Mouse (Mus musculus) thymus, postnatal 0 days (tissue): ENCODE measurements around the gene Cnih4. TPM values are rescaled to one million over a fixed set of nuclear protein-coding genes. Genes with fewer than 3 reads are reported as not detected.
A peak's percentile ranks its signal among the peaks of the same experiment; 100 is the strongest.

Experiments used
- DNase-seq: peaks from one replicate; pipeline ENCODE4 v3.0.0-alpha.2; 2015; ENCODE audit warnings: low spot score
- polyA plus RNA-seq: library from polyadenylated mRNA; unstranded; fragments of >200 nt; fragmentation: Nextera tagmentation; extraction: Ambion mirVana; gene quantifications from 2 replicates; pipeline ENCODE4 v1.2.1, GENCODE M21; 2015

Cnih4 gene
- 90.9 and 91.7 TPM in 2 replicates for polyA plus RNA-seq

DNA sequence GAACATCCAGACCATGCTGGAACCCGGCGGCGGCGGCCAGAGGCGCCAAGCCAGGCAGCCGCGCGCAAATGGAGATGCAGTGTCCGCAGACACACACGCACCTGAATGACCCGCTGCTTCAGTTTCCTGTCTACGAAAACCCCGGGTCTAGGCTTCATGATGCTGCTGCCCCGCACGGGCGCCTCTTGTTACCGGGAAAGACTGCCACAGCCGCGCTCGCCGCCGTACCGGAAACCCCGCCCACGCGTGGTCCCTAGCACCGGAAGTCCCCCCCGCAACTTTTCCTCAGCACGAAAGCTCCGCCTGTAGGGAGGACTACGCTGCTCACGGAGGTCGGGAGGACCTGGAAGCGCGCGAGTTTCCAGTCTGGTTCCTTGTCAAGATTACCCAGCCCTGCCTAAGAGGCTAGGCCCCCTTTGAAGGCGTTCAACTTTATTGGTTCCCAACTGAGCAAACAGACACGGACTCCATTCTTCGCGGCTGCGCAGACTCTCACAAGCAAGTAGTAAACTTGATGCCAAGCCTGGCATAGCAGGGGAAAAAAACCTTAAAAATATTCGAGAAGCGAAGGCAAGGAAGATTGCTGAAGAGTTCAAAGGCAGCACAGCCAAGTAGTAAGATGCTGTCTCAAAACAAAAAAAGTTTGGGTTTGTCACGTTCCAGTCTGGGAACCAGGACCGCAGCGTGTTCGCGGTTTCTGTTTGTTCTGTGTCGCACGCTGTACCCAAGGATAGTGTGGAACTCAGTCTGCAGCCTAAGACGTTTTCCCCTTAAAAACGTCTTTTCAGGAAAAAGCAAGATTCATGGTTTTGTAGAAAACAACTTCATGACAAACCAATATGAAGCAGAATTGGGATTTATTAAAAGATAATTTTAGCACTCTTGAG lies at the start of gene Cnih4, which contains the start of gene Nvl:
Gene Cnih4, plus strand, starts transcription at position 744 of the 887 bp plus-strand sequence.
Gene Nvl, minus strand, starts transcription at position 255 of the 887 bp plus-strand sequence.
- DNase-seq = peak; percentile 91

- peak; percentile 8 for DNase-seq
Observed at GRCm38 (mm10) chr1:181117112-181117511, 27.4 kb upstream of the Cnih4 start.

DNA sequence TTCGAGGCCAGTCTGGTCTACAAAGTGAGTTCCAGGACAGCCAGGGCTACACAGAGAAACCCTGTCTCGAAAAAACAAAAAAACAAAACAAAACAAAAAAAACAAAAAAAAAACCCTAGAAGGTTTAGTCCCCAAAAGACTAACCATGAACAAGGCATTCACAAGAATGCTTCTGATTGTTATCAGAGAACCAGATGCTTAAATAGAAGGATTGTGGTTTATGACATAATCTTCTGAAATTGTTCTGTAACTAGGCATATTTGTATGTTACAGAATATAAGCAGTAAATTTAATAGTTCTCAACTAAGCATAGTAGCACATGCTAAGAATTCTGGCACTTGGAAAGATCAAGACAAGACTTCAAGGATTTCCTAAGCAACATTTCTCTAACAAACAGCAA lies 20.3 kb upstream of the Cnih4 start:
- DNase-seq = no peak

DNA sequence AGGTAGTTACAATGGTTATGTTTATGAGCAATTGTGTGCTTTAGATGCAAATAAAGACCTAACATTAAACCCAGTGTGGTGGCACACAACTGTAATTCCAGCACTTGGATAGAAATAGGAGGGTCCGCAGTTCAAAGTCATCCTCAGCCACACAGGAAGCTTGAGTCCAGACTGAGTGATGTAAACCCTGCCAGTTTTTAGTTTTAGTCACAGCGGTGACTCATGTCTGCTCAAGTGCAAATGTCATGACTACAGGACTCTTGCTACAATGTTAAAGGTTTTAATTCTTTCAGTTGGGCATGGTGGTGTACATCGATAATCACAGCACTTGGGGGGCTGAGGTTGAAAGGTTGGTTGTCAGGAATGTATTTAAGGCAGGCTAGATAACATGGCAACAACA lies 18.6 kb upstream of the Cnih4 start:
- no peak for DNase-seq

DNA sequence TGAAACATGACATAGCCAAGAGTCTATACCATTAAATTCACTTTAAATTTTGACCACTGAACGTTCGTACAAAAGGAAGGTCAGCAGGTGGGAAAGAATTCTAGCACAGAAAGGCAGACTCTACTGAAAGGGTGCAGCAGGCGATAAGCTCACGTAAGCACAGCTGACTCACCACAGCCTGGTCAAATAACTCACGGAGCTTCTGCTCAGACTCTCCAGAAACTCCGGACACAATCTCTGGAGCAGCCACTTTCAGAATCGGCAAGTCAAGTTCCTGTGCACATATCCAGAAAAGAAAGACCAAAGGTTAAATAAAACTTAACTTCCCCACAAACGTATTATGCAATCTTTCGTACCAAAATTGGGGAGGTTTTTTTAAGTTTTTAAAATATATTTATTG lies 17.7 kb upstream of the Cnih4 start:
- no peak for DNase-seq

DNA sequence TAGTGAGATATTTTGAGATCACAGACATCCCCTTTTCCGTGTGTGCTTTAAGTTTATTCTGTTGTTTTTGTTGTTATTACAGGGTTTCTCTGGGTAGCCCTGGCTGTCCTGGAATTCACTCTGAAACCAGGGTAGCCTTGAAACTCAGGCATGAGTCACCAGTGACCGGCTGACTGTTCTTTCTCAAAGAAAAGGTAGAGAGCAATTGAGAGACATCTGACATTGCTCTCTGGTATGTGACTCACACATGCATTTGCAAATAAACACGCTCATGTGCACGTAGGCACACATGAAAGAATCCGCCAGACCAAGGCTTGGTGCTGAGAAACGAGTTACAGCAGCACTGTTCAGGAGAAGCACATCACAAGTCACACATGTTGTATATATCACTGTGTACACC lies 12.6 kb upstream of the Cnih4 start:
- DNase-seq = no peak

DNA sequence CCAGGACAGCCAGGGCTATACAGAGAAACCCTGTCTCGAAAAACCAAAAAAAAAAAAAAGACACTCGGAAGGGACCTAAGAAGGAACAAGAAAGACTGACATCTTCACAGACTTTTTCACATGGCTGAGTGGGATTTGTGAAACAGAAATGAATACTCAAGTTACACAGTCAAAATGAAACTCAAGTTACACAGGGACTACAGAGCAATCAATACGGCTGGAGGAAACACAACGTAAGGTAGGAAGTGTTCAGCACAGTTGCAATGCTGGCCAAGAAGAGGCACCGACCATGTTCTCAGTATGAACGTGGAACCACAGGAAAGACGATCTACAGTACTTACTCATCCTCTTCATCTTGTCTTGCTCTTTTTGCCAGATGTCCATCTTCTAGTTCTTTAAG lies 5.8 kb upstream of the Cnih4 start:
- no peak for DNase-seq

- no peak for DNase-seq
Observed at GRCm38 (mm10) chr1:181143609-181143949, 914 bp upstream of the Cnih4 start.

GRCm38 (mm10) chr1:181144966-181145365 lies 473 bp downstream of the Cnih4 start:
- DNase-seq = peak; percentile 12

DNA sequence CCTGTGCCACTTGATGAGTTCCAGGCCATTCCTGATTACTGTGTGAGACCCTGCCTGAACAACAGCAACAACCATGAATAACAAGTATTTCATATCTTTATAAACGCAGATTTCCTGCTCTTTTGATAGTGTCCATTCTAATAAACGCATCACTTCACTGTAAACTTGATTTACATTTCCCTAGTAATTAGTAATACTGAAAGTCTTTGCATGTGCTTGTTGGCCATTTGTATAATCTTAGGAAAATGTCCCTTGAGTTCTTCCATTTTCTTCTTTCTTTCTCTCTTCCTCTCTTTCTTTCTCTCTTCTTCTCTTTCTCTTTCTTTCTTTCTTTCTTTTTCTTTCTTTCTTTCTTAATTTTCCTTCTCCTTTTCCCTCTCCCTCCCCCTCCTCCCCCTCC lies 1.7 kb downstream of the Cnih4 start:
- DNase-seq = no peak

- DNase-seq = no peak
Observed at GRCm38 (mm10) chr1:181148540-181148939, 4.0 kb downstream of the Cnih4 start.

DNA sequence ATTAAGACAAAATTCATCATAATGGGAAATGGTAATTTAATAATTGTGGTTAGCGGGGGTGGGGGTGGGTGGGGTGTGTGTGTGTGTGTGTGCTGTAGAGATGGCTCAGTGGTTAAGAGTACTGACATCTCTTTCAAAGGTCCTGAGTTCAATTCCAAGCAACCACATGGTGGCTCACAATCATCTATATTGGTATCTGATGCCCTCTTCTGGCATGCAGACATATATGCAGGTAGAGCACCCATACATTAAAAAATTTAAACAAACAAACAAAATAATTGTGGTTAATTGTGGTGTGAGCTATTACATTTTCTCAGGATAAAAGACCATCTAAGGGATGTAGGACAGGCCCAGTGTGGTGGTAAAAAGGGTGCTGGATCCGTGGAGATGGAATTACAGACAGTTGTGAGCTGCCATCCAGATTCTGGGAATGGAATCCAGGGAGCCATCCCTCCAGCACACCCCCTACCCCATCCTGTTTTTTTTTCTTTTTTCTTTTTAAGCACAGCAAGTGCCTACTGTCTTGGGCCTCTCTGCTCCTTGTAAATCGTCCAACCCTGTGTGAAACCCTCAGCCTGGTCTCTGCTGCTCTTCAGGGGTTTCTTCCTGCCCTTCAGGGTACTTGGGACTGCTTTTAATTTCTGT lies 5.0 kb downstream of the Cnih4 start:
- DNase-seq = peak; percentile 12

DNA sequence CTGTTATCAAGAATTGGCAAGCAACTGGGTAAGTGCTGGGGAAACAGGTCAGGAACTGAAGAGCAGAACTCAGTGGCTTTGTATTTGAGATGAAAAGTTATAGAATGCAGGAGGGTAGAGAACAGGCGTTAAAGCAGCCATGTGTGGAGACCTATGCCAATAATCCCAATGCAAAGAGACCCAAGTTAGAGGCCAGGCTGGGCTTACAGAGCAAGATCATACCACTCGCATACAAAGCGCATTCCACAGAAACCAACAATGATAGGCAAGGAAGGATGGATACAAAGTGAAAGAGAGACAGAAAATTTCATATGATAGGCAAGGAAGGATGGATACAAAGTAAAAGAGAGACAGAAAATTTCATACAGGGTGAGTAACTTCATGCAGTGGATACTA lies 5.9 kb downstream of the Cnih4 start:
- no peak for DNase-seq

- peak; percentile 92 for DNase-seq
Observed at GRCm38 (mm10) chr1:181150827-181151534, 6.5 kb downstream of the Cnih4 start.

GRCm38 (mm10) chr1:181151541-181151940 lies 7.0 kb downstream of the Cnih4 start:
- no peak for DNase-seq

GRCm38 (mm10) chr1:181167816-181168215 lies 23.3 kb downstream of the Cnih4 start:
- no peak for DNase-seq

- no peak for DNase-seq
Observed at GRCm38 (mm10) chr1:181168377-181168776, 23.9 kb downstream of the Cnih4 start.

DNA sequence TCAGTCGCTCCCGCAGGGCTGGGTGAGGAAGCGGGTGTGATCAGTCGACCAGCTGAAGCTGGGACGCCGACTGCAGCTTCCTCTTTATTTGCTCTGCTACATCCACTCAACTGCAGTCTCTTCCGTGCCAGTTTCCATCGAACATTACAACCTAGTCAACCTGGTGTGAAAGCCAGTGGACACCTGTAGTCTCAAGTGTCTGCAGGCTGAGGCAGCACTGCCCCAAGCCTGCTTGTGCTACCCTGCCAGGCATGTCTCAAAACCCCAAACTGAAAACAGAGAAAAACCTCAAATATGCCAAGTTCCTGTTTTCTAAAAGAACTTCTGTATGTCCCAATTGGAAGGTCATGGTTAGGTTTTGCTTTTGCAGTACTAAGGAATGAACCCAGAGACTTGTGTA lies 25.7 kb downstream of the Cnih4 start:
- DNase-seq = no peak

DNA sequence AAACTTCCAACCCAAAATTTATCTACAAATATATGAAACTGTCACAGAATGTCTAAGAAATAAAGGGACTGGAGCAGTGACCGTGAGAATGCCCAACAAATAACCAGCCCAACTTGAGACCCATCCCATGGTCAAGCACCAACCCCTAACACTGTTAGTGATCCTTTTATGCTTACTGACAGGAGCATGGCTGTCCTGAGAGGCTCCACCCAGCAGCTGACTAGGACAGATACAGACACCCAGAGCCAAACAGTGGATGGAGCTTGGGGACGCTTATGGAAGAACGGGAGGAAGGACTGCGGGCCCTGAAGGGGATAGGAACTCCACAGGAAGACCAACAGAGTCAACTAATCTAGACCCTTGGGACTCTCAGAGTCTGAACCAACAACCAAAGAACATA lies 44.4 kb downstream of the Cnih4 start:
- DNase-seq = no peak

GRCm38 (mm10) chr1:181199446-181199845 lies 55.0 kb downstream of the Cnih4 start:
- no peak for DNase-seq

DNA sequence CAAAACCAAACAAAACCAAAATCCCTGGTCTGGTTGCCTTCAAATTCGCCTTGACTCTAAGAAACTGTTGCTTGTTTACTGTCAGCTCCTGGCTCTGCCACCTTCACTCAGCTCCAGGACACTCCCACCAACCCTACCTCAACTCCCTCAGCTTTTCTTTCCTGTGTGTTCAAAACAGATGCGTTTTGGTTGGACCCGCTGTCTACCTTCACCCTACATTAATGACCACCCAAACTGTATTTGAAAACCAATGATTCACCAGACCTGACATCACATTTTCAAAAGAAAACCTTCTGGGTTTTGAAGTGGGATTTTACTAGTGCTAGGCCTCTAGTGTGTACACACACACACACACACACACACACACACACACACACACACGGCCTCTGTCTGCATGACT lies 65.7 kb downstream of the Cnih4 start:
- DNase-seq = peak; percentile 19
